Mouse (Mus musculus) ES-E14 (cell line): ENCODE measurements around the gene Dna2.

Experiments used
- CHD2 ChIP-seq: IDR thresholded peaks from 2 replicates; pipeline ENCODE4 v1.6.1; 2014; ENCODE audit warnings: mild to moderate bottlenecking, low read depth, low read length, inconsistent platforms
- MAFK ChIP-seq: IDR thresholded peaks from 2 replicates; pipeline ENCODE4 v1.6.1; 2014; ENCODE audit warnings: mild to moderate bottlenecking, low read depth, low read length, inconsistent platforms; ENCODE audit not compliant: insufficient read depth
- ZC3H11A ChIP-seq: IDR thresholded peaks from 2 replicates; pipeline ENCODE4 v1.6.1; 2012; ENCODE audit warnings: low read depth, mild to moderate bottlenecking, inconsistent platforms, low read length, borderline replicate concordance

DNA sequence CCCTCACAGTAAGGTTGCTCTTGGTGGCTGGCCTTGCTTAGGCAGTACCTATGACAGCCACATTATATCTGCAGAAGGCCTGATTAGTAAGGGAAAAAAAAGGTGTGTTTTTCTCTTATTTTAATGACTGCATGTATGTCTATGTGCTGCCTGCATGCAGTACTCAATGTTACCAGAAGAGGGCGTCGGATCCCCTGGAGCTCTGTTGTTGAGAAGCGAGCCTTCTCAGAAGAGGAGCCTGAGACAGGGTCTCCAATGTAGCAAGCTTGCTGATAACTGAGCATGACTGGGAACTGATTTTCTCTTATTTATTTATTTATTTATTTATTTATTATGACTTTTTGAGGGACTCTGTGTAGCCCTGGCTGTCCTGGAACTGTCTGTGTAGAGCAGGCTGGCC is 40.5 kb downstream of the Dna2 start:
- TF ChIP-seq MAFK (no peak), CHD2 (no peak), ZC3H11A (peak; percentile 45; the same call in 1 of the 2 replicates)
